In the genomic region with DNA sequence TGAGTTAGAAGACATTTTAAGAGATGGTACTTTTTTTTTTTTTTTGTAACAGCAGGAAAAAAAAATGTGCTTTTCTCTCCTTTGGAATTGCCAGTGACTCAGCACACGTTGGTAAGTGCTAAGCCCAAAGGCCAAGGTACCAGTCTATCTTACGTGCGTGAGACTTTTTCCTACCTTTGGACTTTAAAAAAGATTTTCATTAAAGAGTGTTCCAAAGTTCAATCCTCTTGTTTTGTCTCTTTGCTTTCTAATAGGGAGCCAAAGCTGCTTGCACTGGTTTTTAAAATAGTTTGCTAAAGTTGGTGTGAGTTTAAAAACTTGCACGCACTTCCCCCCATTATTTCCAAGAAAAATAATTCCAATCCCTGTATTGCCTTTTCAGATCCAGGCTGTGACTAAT, we compare ENCODE assay signal across 20 mouse cellular contexts. TPM values are rescaled to one million over a fixed set of nuclear protein-coding genes. Genes with fewer than 3 reads are reported as not detected.
"Had no signal": no experiment of that assay in that cellular context is flagged by ENCODE, and none has a peak within 500 bp of the region (broad histone marks: within the 10 kb centered on the region; RNA-seq: fewer than 3 reads in every experiment).

No protein-coding gene starts in this region.

- H3K27me3 ChIP-seq: liver, embryonic 12.5 days; lung, embryonic 15.5 days; megakaryocyte, embryonic 14.5 days; midbrain, embryonic 15.5 days; neural tube, embryonic 12.5 days had no signal

- H3K4me1 ChIP-seq: limb, embryonic 10.5 days; liver, embryonic 12.5 days; midbrain, embryonic 15.5 days; neural tube, embryonic 12.5 days had no signal

- H3K27ac ChIP-seq: limb, embryonic 10.5 days; liver, embryonic 12.5 days; lung, embryonic 15.5 days; macrophage; midbrain, embryonic 15.5 days; neural tube, embryonic 12.5 days; stomach, postnatal 0 days had no signal

- H3K9me3 ChIP-seq: limb, embryonic 10.5 days; liver, embryonic 12.5 days; lung, embryonic 15.5 days; megakaryocyte, embryonic 14.5 days; midbrain, embryonic 15.5 days; neural tube, embryonic 12.5 days had no signal

- ATAC-seq: liver, embryonic 12.5 days; midbrain, embryonic 15.5 days had no signal

- H3K36me3 ChIP-seq: limb, embryonic 10.5 days; liver, embryonic 12.5 days; lung, embryonic 15.5 days; midbrain, embryonic 15.5 days; neural tube, embryonic 12.5 days had no signal

- DNase-seq: lung, postnatal 14 days; thymus, postnatal 4 days had no signal

- H3K4me2 ChIP-seq: liver, embryonic 12.5 days; lung, embryonic 15.5 days; midbrain, embryonic 11.5 days; midbrain, embryonic 15.5 days; neural tube, embryonic 12.5 days had no signal

- H3K9ac ChIP-seq: liver, embryonic 12.5 days; lung, embryonic 15.5 days; midbrain, embryonic 15.5 days; neural tube, embryonic 12.5 days had no signal

- H3K4me3 ChIP-seq: limb, embryonic 10.5 days; liver, embryonic 12.5 days; lung, embryonic 15.5 days; megakaryocyte, embryonic 14.5 days; midbrain, embryonic 15.5 days; neural tube, embryonic 12.5 days had no signal

RNA-seq across cellular contexts. Expression of a gene that starts 7.0 kb away (rescaled TPM):
- total RNA-seq: left cerebral cortex, adult 18-20 months; monocyte, adult 5-6 weeks; neutrophil, adult 5-6 weeks had no signal
- polyA plus RNA-seq: large intestine, adult 2 months; limb, embryonic 10.5 days; liver, embryonic 12.5 days; liver, embryonic 16.5 days; macrophage; midbrain, embryonic 11.5 days; midbrain, embryonic 15.5 days had no signal

RNA-seq across cellular contexts. Expression of a gene that starts 11.9 kb away (rescaled TPM):
- total RNA-seq: layer of hippocampus, adult 8-10 months; layer of hippocampus, postnatal 14 days; left cerebral cortex, adult 18-20 months; left cerebral cortex, postnatal 10 days; monocyte, adult 5-6 weeks; neutrophil, adult 5-6 weeks had no signal
- polyA plus RNA-seq: limb, embryonic 10.5 days; limb, embryonic 14.5 days; liver, embryonic 12.5 days; liver, embryonic 16.5 days; lung, embryonic 15.5 days; macrophage; midbrain, embryonic 11.5 days; midbrain, embryonic 15.5 days; neural tube, embryonic 12.5 days had no signal
